Mouse (Mus musculus) liver, embryonic 14 days (tissue): ENCODE data around the gene Btbd35f8. TPM values are rescaled to one million over a fixed set of nuclear protein-coding genes. Genes with fewer than 3 reads are reported as not detected.

Experiments
- polyA plus RNA-seq: library from polyadenylated mRNA; depleted of rRNA; stranded (reverse); fragments of >200 nt; gene quantifications from 2 replicates; pipeline ENCODE4 v1.2.3, GENCODE M21; 2012; rRNA removed

Gene Btbd35f8
- polyA plus RNA-seq, result not detected in 2 replicates

GRCm38 (mm10) chrX:34450224-34450623, at the start of gene Btbd35f8:
TSS of gene Btbd35f8 (plus strand) at chrX:34450524.

Other genes starting within 250 kb of the Btbd35f8 start
- gene Spin2g, start 211.8 kb upstream of the Btbd35f8 start, polyA plus RNA-seq, result not detected in 2 replicates